Mouse (Mus musculus) stomach, postnatal 0 days (tissue): ENCODE results near the gene Slc6a9. TPM values are rescaled to one million over a fixed set of nuclear protein-coding genes. Genes with fewer than 3 reads are reported as not detected.

ENCODE experiments used
- ATAC-seq: fragments of 200-750 bp; cut with Nextera tagmentation; 2 replicates; pipeline ENCODE4 v1.8.0; 2017; ENCODE audit not compliant: low FRiP score, low TSS enrichment
- DNase-seq: peaks from one replicate; pipeline ENCODE4 v3.0.0-alpha.2; 2016; ENCODE audit warnings: low spot score
- H3K27ac ChIP-seq: fragments of 300-500 bp; sonication (generic); replicated peaks from 2 replicates; pipeline ENCODE4 v1.5.1; 2014; ENCODE audit warnings: mild to moderate bottlenecking, control low read depth
- H3K27me3 ChIP-seq: fragments of 300-500 bp; sonication (generic); 2 replicates; pipeline ENCODE4 v1.6.1; 2014; ENCODE audit warnings: low read length; ENCODE audit not compliant: control insufficient read depth, insufficient read depth
- H3K36me3 ChIP-seq: fragments of 300-500 bp; sonication (generic); 2 replicates; pipeline ENCODE4 v1.6.1; 2014; ENCODE audit warnings: low read length, mixed read lengths; ENCODE audit not compliant: control insufficient read depth, insufficient read depth
- H3K4me1 ChIP-seq: fragments of 300-500 bp; sonication (generic); replicated peaks from 2 replicates; pipeline ENCODE4 v1.6.1; 2014; ENCODE audit warnings: antibody characterized with exemption; ENCODE audit not compliant: control insufficient read depth, insufficient read depth
- H3K4me2 ChIP-seq: fragments of 300-500 bp; sonication (generic); replicated peaks from 2 replicates; pipeline ENCODE4 v1.6.1; 2014; ENCODE audit warnings: low read depth, mild to moderate bottlenecking, control low read depth, moderate library complexity
- H3K4me3 ChIP-seq: fragments of 300-500 bp; sonication (generic); 2 replicates; pipeline ENCODE4 v1.5.1; 2014; ENCODE audit warnings: low read depth, low read length, control low read depth
- H3K9ac ChIP-seq: fragments of 300-500 bp; sonication (generic); 2 replicates; pipeline ENCODE4 v1.6.1; 2014; ENCODE audit warnings: mild to moderate bottlenecking, low read length, control low read depth, mixed read lengths
- H3K9me3 ChIP-seq: fragments of 300-500 bp; sonication (generic); 2 replicates; pipeline ENCODE4 v1.6.1; 2016; ENCODE audit warnings: low read length; ENCODE audit not compliant: control insufficient read depth
- CTCF ChIP-seq: IDR thresholded peaks from 2 replicates; pipeline ENCODE4 v1.5.1; 2016; ENCODE audit warnings: antibody characterized with exemption, low read depth, mild to moderate bottlenecking, moderate library complexity
- EP300 ChIP-seq: optimal IDR thresholded peaks from 2 replicates; pipeline ENCODE3; 2016; ENCODE audit warnings: antibody characterized with exemption
- WGBS: fragments of 180-500 bp; shearing (Covaris S2); extraction: QIAGEN DNeasy Blood & Tissue Kit; methylation state at CpG from one replicate; pipeline ENCODE4 v1.1.7; 2014; 5-methylcytosine and 5-hydroxymethylcytosine counted together
- polyA plus RNA-seq: library from polyadenylated mRNA; unstranded; fragments of >200 nt; fragmentation: Nextera tagmentation; extraction: Ambion mirVana; gene quantifications from 2 replicates; pipeline ENCODE4 v1.2.1, GENCODE M21; 2015

Gene Slc6a9
- polyA plus RNA-seq, 1 experiment from 2014 or later: 20.6 TPM

GRCm38 (mm10) chr4:117917402-117917801 lies 83.1 kb downstream of the Slc6a9 start:
- Histone ChIP-seq H3K36me3 (no peaks in the 10 kb centered on the region), H3K4me3 (no peak overlapping the region), H3K27me3 (no peaks in the 10 kb centered on the region), H3K4me1 (peaks cover 9% of the 10 kb centered on the region), H3K4me2 (no peak overlapping the region), H3K9me3 (no peaks in the 10 kb centered on the region), H3K27ac (no peak overlapping the region), H3K9ac (no peak overlapping the region)
- 85% methylated on average over 4 of the region's 4 CpGs for WGBS
- DNase-seq (no peak), ATAC-seq (no peak)
- TF ChIP-seq CTCF (no peak), EP300 (no peak)

- H3K27ac ChIP-seq: no peak overlapping the region
- 78% methylated on average over 4 of the region's 4 CpGs for WGBS
- ATAC-seq: no peak
- H3K27me3 ChIP-seq: no peaks in the 10 kb centered on the region
- no peak overlapping the region for H3K4me3 ChIP-seq
- TF ChIP-seq EP300 (no peak), CTCF (no peak)
- no peaks in the 10 kb centered on the region for H3K36me3 ChIP-seq
- no peak for DNase-seq
- H3K4me1 ChIP-seq: peaks cover 9% of the 10 kb centered on the region
- no peak overlapping the region for H3K4me2 ChIP-seq
- H3K9me3 ChIP-seq: no peaks in the 10 kb centered on the region
- no peak overlapping the region for H3K9ac ChIP-seq
Measured at GRCm38 (mm10) chr4:117917847-117918246, 83.5 kb downstream of the Slc6a9 start.

GRCm38 (mm10) chr4:117918261-117918660 lies 84.0 kb downstream of the Slc6a9 start:
- WGBS: 43% methylated on average over 3 of the region's 3 CpGs
- Histone ChIP-seq H3K4me3 (no peak overlapping the region), H3K4me1 (peaks cover 7% of the 10 kb centered on the region), H3K36me3 (no peaks in the 10 kb centered on the region), H3K9me3 (no peaks in the 10 kb centered on the region), H3K27ac (no peak overlapping the region), H3K4me2 (no peak overlapping the region), H3K27me3 (no peaks in the 10 kb centered on the region), H3K9ac (no peak overlapping the region)
- no peak for ATAC-seq
- DNase-seq: no peak
- TF ChIP-seq CTCF: no peak
- TF ChIP-seq EP300: no peak

GRCm38 (mm10) chr4:117918762-117919161 lies 84.5 kb downstream of the Slc6a9 start:
- TF ChIP-seq EP300: no peak
- TF ChIP-seq CTCF: no peak
- ATAC-seq: no peak
- no peak overlapping the region for H3K27ac ChIP-seq

GRCm38 (mm10) chr4:117921358-117921757 lies 87.1 kb downstream of the Slc6a9 start:
- no peaks in the 10 kb centered on the region for H3K36me3 ChIP-seq
- WGBS: 91% methylated on average over 2 of the region's 2 CpGs

More at GRCm38 (mm10) chr4:117918762-117919161, 84.5 kb downstream of the Slc6a9 start:
- H3K4me1 ChIP-seq: peaks cover 4% of the 10 kb centered on the region
- no peak overlapping the region for H3K9ac ChIP-seq
- no peak overlapping the region for H3K4me2 ChIP-seq
- no peak overlapping the region for H3K4me3 ChIP-seq
- H3K9me3 ChIP-seq: no peaks in the 10 kb centered on the region
- H3K36me3 ChIP-seq: no peaks in the 10 kb centered on the region
- H3K27me3 ChIP-seq: no peaks in the 10 kb centered on the region
- DNase-seq: no peak
- 60% methylated on average over 5 of the region's 5 CpGs for WGBS

GRCm38 (mm10) chr4:117923450-117923849 lies 89.1 kb downstream of the Slc6a9 start:
- ATAC-seq (no peak), DNase-seq (no peak)
- Histone ChIP-seq H3K4me3 (no peak overlapping the region), H3K4me2 (no peak overlapping the region), H3K27me3 (peaks cover 2% of the 10 kb centered on the region; the same call in 1 of the 2 replicates), H3K27ac (no peak overlapping the region), H3K4me1 (no peaks in the 10 kb centered on the region; the same call in 1 of the 2 replicates), H3K36me3 (no peaks in the 10 kb centered on the region), H3K9me3 (no peaks in the 10 kb centered on the region), H3K9ac (no peak overlapping the region)
- 43% methylated on average over 2 of the region's 2 CpGs for WGBS
- no peak for TF ChIP-seq EP300
- no peak for TF ChIP-seq CTCF

More at GRCm38 (mm10) chr4:117921358-117921757, 87.1 kb downstream of the Slc6a9 start:
- Histone ChIP-seq H3K4me3 (no peak overlapping the region), H3K27ac (no peak overlapping the region), H3K27me3 (peaks cover under 1% of the 10 kb centered on the region; the same call in 1 of the 2 replicates), H3K4me1 (no peaks in the 10 kb centered on the region), H3K4me2 (no peak overlapping the region), H3K9me3 (no peaks in the 10 kb centered on the region), H3K9ac (no peak overlapping the region)
- ATAC-seq (no peak), DNase-seq (no peak)
- no peak for TF ChIP-seq CTCF
- no peak for TF ChIP-seq EP300

Other genes starting within 250 kb of the Slc6a9 start
- 27.5 and 27.8 TPM in 2 replicates for gene Dmap1, start 152.2 kb upstream of the Slc6a9 start, polyA plus RNA-seq
- gene Gm12845, start 110.1 kb upstream of the Slc6a9 start, polyA plus RNA-seq: not detected in 2 replicates
- 0.12 and 0.16 TPM in 2 replicates for gene Klf17, start 68.9 kb upstream of the Slc6a9 start, polyA plus RNA-seq
- 0.33 and 0.41 TPM in 2 replicates for gene Ccdc24, start 38.1 kb downstream of the Slc6a9 start, polyA plus RNA-seq
- 11.9 and 12.1 TPM in 2 replicates for gene B4galt2, start 49.0 kb downstream of the Slc6a9 start, polyA plus RNA-seq
- gene Atp6v0b, start 52.8 kb downstream of the Slc6a9 start, polyA plus RNA-seq: 242 and 249 TPM in 2 replicates
- 8.1 and 8.6 TPM in 2 replicates for gene Dph2, start 57.5 kb downstream of the Slc6a9 start, polyA plus RNA-seq
- 21.5 and 24.6 TPM in 2 replicates for gene Ipo13, start 80.5 kb downstream of the Slc6a9 start, polyA plus RNA-seq
- 3.8 TPM in 2 replicates for gene Artn, start 95.3 kb downstream of the Slc6a9 start, polyA plus RNA-seq